Comparison of ENCODE assay signal across 13 mouse cellular contexts in genomic region chr2:6883996-6884795, GRCm38 (mm10).
DNase-seq lines count a peak whose midpoint lies in the region; ATAC-seq and TF ChIP-seq lines count a peak whose summit lies in the region.
"Had no signal": no experiment of that assay in that cellular context is flagged by ENCODE, and none has a peak within 500 bp of the region (broad histone marks: within the 10 kb centered on the region; RNA-seq: fewer than 3 reads in every experiment).

No protein-coding gene starts in this region.

- 0 out of 2 replicates have a peak, but pooled peaks cover 2% of the 10 kb centered on the region for H3K9me3 ChIP-seq in embryonic facial prominence, embryonic 14.5 days (ENCODE audit: control insufficient read depth, low read length)
- no peaks in the 10 kb centered on the region for H3K9me3 ChIP-seq in hindbrain, embryonic 15.5 days
- H3K9me3 ChIP-seq: heart, embryonic 15.5 days; liver, embryonic 15.5 days had no signal

- TF ChIP-seq POLR2A in olfactory bulb, adult 2 months (IDR thresholded peaks at IDR 0.05; ENCODE audit: insufficient read depth, low read depth, low read length), result no peak

- no peak for DNase-seq in left cerebral cortex, adult 2 months (ENCODE audit: extremely low spot score in 1 of 2, low spot score in 2 of 2)
- DNase-seq in left cerebral cortex, postnatal 14 days (ENCODE audit: low spot score in 2 of 2), result no peak
- no peak for DNase-seq in embryonic facial prominence, embryonic 14.5 days (ENCODE audit: low spot score)
- no peak for DNase-seq in thymus, postnatal 14 days
- no peak for DNase-seq in ovary, postnatal 36 days (ENCODE audit: low spot score)
- no peak for DNase-seq in gastrocnemius, postnatal 4 days (ENCODE audit: low spot score in 2 of 2)
- DNase-seq: thymus, postnatal 25 days had no signal

- peak overlapping the region; percentile 26 for H3K9ac ChIP-seq in embryonic facial prominence, embryonic 14.5 days (ENCODE audit: low read depth, low read length)
- peak overlapping the region; percentile 76 for H3K9ac ChIP-seq in hindbrain, embryonic 15.5 days
- H3K9ac ChIP-seq: heart, embryonic 15.5 days; liver, embryonic 15.5 days had no signal

- H3K4me1 ChIP-seq in embryonic facial prominence, embryonic 14.5 days (ENCODE audit: control insufficient read depth, insufficient read depth, low read length), result no peaks in the 10 kb centered on the region
- peaks cover 21% of the 10 kb centered on the region for H3K4me1 ChIP-seq in hindbrain, embryonic 15.5 days (replicated peaks)
- no peaks in the 10 kb centered on the region for H3K4me1 ChIP-seq in olfactory bulb, adult 2 months (ENCODE audit: control insufficient read depth, insufficient read depth, low read length)
- H3K4me1 ChIP-seq: liver, embryonic 15.5 days had no signal

- no peak for ATAC-seq in embryonic facial prominence, embryonic 14.5 days (ENCODE audit: low read depth)
- peak; percentile 67; the same call in 1 of the 2 replicates for ATAC-seq in hindbrain, embryonic 15.5 days (ENCODE audit: low FRiP score, low read depth)
- ATAC-seq: CD4-positive, CD25-positive, alpha-beta regulatory T cell, adult 4 months; intestine, postnatal 0 days had no signal

- peak overlapping the region; percentile 68 for H3K4me3 ChIP-seq in left cerebral cortex, adult 2 months
- H3K4me3 ChIP-seq in embryonic facial prominence, embryonic 14.5 days (ENCODE audit: low read depth, low read length), result peak overlapping the region; percentile 13
- H3K4me3 ChIP-seq in hindbrain, embryonic 15.5 days, result peak overlapping the region; percentile 48
- peak overlapping the region; percentile 63 for H3K4me3 ChIP-seq in olfactory bulb, adult 2 months (ENCODE audit: insufficient read depth, low read depth, low read length)
- H3K4me3 ChIP-seq: heart, embryonic 15.5 days; liver, embryonic 15.5 days had no signal

- H3K27ac ChIP-seq in left cerebral cortex, adult 2 months, result peak overlapping the region; percentile 97
- H3K27ac ChIP-seq in embryonic facial prominence, embryonic 14.5 days (replicated peaks; ENCODE audit: low read depth, low read length), result peak overlapping the region; percentile 44; the same call in 1 of the 2 replicates
- H3K27ac ChIP-seq in hindbrain, embryonic 15.5 days (replicated peaks), result peak overlapping the region; percentile 93
- H3K27ac ChIP-seq in olfactory bulb, adult 2 months (ENCODE audit: insufficient read depth, low read depth, low read length), result peak overlapping the region; percentile 95
- H3K27ac ChIP-seq: heart, embryonic 15.5 days; liver, embryonic 15.5 days had no signal

- peak overlapping the region; percentile 33; the same call in 1 of the 2 replicates for H3K4me2 ChIP-seq in embryonic facial prominence, embryonic 14.5 days (ENCODE audit: low read depth, low read length)
- peak overlapping the region; percentile 51 for H3K4me2 ChIP-seq in hindbrain, embryonic 15.5 days
- H3K4me2 ChIP-seq: heart, embryonic 15.5 days; liver, embryonic 15.5 days had no signal

- H3K27me3 ChIP-seq in embryonic facial prominence, embryonic 14.5 days (replicated peaks; ENCODE audit: control insufficient read depth, insufficient read depth, low read length), result no peaks in the 10 kb centered on the region
- H3K27me3 ChIP-seq in hindbrain, embryonic 15.5 days, result no peaks in the 10 kb centered on the region
- H3K27me3 ChIP-seq: heart, embryonic 15.5 days; liver, embryonic 15.5 days had no signal

- 75% methylated on average over 13 of the region's 13 CpGs for WGBS in embryonic facial prominence, embryonic 14.5 days
- 12% methylated on average over 13 of the region's 13 CpGs for WGBS in hindbrain, embryonic 15.5 days
- WGBS in olfactory bulb, adult 2 months, result 8% methylated on average over 13 of the region's 13 CpGs

- no peaks in the 10 kb centered on the region for H3K36me3 ChIP-seq in embryonic facial prominence, embryonic 14.5 days (ENCODE audit: control insufficient read depth, insufficient read depth, low read length)
- no peaks in the 10 kb centered on the region for H3K36me3 ChIP-seq in hindbrain, embryonic 15.5 days
- H3K36me3 ChIP-seq: heart, embryonic 15.5 days; liver, embryonic 15.5 days had no signal

- intact Hi-C loops in left cerebral cortex, adult 2 months (cut with DNase I), result loop anchor here (5.0 to 10.0 kb wide), 3 partner anchors 83 to 511 kb away; no protein-coding TSS in a partner anchor
- intact Hi-C loops in left cerebral cortex, postnatal 14 days (cut with DNase I), result loop anchor here (5.0 kb wide), 1 partner anchor 203 kb away; no protein-coding TSS in a partner anchor

- no peak for TF ChIP-seq CTCF in left cerebral cortex, adult 2 months (IDR thresholded peaks at IDR 0.05)
- no peak for TF ChIP-seq CTCF in olfactory bulb, adult 2 months (IDR thresholded peaks at IDR 0.05; ENCODE audit: insufficient read depth, low read depth, low read length)

Comparison
In these comparisons a context has a peak if more than half of its experiments do, and no peak if none do; other contexts are left out.
1. H3K27ac ChIP-seq: peak in every context shown above with its lines; median percentile 97 in left cerebral cortex, adult 2 months; 95 in olfactory bulb, adult 2 months; 93 in hindbrain, embryonic 15.5 days; 44 in embryonic facial prominence, embryonic 14.5 days.
2. H3K4me3 ChIP-seq: peak in every context shown above with its lines; median percentile 68 in left cerebral cortex, adult 2 months; 63 in olfactory bulb, adult 2 months; 48 in hindbrain, embryonic 15.5 days; 13 in embryonic facial prominence, embryonic 14.5 days.